9 mouse cellular contexts compared by ENCODE assay signal in the genomic region with DNA sequence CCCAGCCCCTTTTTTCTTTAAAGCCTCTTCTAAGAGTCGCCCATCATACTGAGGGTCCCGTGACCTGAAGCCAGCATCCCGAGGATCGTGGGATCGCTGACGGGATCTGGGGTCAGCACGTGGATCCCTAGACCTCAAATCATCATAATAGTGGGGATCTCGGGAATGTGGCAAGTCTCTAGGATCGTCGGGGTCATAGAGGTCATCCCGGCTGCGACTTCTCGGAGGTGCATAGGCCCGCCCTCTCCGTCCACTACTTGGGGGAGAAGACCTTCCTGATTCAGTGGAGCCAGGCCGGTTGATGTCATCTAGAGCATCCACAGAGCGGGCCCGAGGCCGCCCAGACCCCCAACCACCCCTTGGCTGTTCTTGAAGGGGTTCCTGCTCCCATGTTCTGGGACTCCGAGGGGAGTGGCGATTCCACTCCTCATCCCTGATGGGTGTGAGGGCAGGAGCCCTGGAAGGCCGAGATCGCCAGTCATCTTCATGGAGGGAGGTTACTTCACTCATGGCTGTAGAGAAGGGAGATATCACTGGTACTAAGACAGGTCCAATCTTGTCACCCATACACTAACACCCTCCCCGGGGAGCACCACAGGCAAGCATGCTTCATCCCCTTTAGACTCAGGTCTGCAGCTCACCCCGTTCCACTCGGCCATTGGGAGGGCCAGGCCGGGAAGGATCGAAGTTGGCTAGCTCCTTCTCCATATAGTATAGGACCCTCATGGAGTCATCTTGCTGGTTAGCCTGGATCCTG. TPM values are rescaled to one million over a fixed set of nuclear protein-coding genes. Genes with fewer than 3 reads are reported as not detected.
DNase-seq lines count a peak whose midpoint lies in the region; ATAC-seq and TF ChIP-seq lines count a peak whose summit lies in the region.
"Had no signal": no experiment of that assay in that cellular context is flagged by ENCODE, and none has a peak within 500 bp of the region (broad histone marks: within the 10 kb centered on the region; RNA-seq: fewer than 3 reads in every experiment).

No protein-coding gene starts in this region.

- peak overlapping the region; percentile 100 for H3K9ac ChIP-seq in hindbrain, embryonic 12.5 days

- DNase-seq in left cerebral cortex, adult 2 months (ENCODE audit: extremely low spot score in 1 of 2, low spot score in 2 of 2), result no peak
- no peak for DNase-seq in left cerebral cortex, postnatal 4 days
- peak; percentile 31 to 50 for DNase-seq in cerebellum, postnatal 14 days
- no peak for DNase-seq in urinary bladder, postnatal 10 days (ENCODE audit: low spot score)
- no peak for DNase-seq in spleen, postnatal 4 days (ENCODE audit: low spot score in 2 of 2)
- no peak for DNase-seq in spleen, postnatal 14 days (ENCODE audit: low spot score in 2 of 2)

- no peak for ATAC-seq in hindbrain, embryonic 12.5 days (ENCODE audit: low FRiP score)

- no peaks in the 10 kb centered on the region for H3K27me3 ChIP-seq in hindbrain, embryonic 12.5 days

- no peaks in the 10 kb centered on the region for H3K9me3 ChIP-seq in hindbrain, embryonic 12.5 days (replicated peaks)

- H3K36me3 ChIP-seq in hindbrain, embryonic 12.5 days, result peaks cover 25% of the 10 kb centered on the region
- H3K36me3 ChIP-seq in macrophage (ENCODE audit: inconsistent target), result peaks cover 8% of the 10 kb centered on the region; the same call in 1 of the 2 replicates

- TF ChIP-seq CTCF in left cerebral cortex, adult 2 months (IDR thresholded peaks at IDR 0.05), result no peak

- 71% methylated on average over 28 of the region's 28 CpGs for WGBS in hindbrain, embryonic 12.5 days
- WGBS in macrophage (ENCODE audit: missing documents), result 87% methylated on average over 28 of the region's 28 CpGs

- H3K79me2 ChIP-seq in macrophage (ENCODE audit: inconsistent target), result peaks cover 20% of the 10 kb centered on the region

- peak overlapping the region; percentile 92 for H3K4me2 ChIP-seq in hindbrain, embryonic 12.5 days (replicated peaks)

- H3K4me3 ChIP-seq in left cerebral cortex, adult 2 months, result peak overlapping the region; percentile 75
- H3K4me3 ChIP-seq in hindbrain, embryonic 12.5 days, result peak overlapping the region; percentile 100
- H3K4me3 ChIP-seq in macrophage (ENCODE audit: inconsistent target), result peak overlapping the region; percentile 61

- intact Hi-C loops in left cerebral cortex, adult 2 months (cut with DNase I), result loop anchor here (5.0 kb wide), 2 partner anchors 139 to 371 kb away; partner anchors contain the start of gene Kmt2b
- intact Hi-C loops in left cerebral cortex, postnatal 4 days (cut with DNase I), result no loop called here

- H3K4me1 ChIP-seq in hindbrain, embryonic 12.5 days, result peaks cover 23% of the 10 kb centered on the region

- H3K27ac ChIP-seq in left cerebral cortex, adult 2 months, result peak overlapping the region; percentile 100
- H3K27ac ChIP-seq in hindbrain, embryonic 12.5 days, result no peak overlapping the region
- peak overlapping the region; percentile 73 for H3K27ac ChIP-seq in macrophage

RNA-seq across cellular contexts. Expression of gene Usf2, which starts 1.7 kb away (rescaled TPM):
- 100 to 1,000 TPM; 131 to 134 TPM for total RNA-seq in left cerebral cortex, adult 2 months (2021)
- 100 to 1,000 TPM in 1 of 2 experiments, 10 to 100 TPM in 1; 92.8 to 105 TPM for total RNA-seq in left cerebral cortex, postnatal 4 days (2021)
- 29.7 and 32.7 TPM in 2 replicates for polyA plus RNA-seq in hindbrain, embryonic 12.5 days (2016; fragmentation: Nextera tagmentation; extraction: Ambion mirVana)
- 100 to 1,000 TPM in 2 of 26 experiments, 10 to 100 TPM in 23, 1 to 10 TPM in 1; 9.6 to 120 (median 58.3) TPM for total RNA-seq in macrophage (2018; cell fraction: chromatin; rRNA removed)
- total RNA-seq in macrophage (2018; cell fraction: cytosol; rRNA removed), result 100 to 1,000 TPM in 7 of 26 experiments, 10 to 100 TPM in 19; 58.2 to 140 (median 84.1) TPM
- total RNA-seq in macrophage (2018; cell fraction: nucleus; rRNA removed), result 10 to 100 TPM; 20.6 to 90.4 (median 46.9) TPM
- 95.7 to 263 TPM (median 152 TPM) in 3 replicates for polyA plus RNA-seq in macrophage (2018)

RNA-seq across cellular contexts. Expression of gene Hamp, which starts 14.5 kb away (rescaled TPM):
- not detected for total RNA-seq in left cerebral cortex, adult 2 months (2021)
- not detected for total RNA-seq in left cerebral cortex, postnatal 4 days (2021)
- not detected in 2 replicates for polyA plus RNA-seq in hindbrain, embryonic 12.5 days (2016; fragmentation: Nextera tagmentation; extraction: Ambion mirVana)
- total RNA-seq in macrophage (2018; cell fraction: chromatin; rRNA removed), result not detected
- 1 to 10 TPM in 1 of 26 experiments, under 1 TPM in 1, not detected in 24; 0.61 to 2.6 TPM for total RNA-seq in macrophage (2018; cell fraction: cytosol; rRNA removed)
- 1 to 10 TPM in 1 of 26 experiments, not detected in 25; 2.6 TPM for total RNA-seq in macrophage (2018; cell fraction: nucleus; rRNA removed)
- not detected in 3 replicates for polyA plus RNA-seq in macrophage (2018)
- polyA plus RNA-seq: brain, embryonic 14.5 days had no signal

RNA-seq across cellular contexts. Expression of gene Lsr, which starts 15.0 kb away (rescaled TPM):
- 10 to 100 TPM; 10.1 to 10.2 TPM for total RNA-seq in left cerebral cortex, adult 2 months (2021)
- 10 to 100 TPM; 12.5 to 12.8 TPM for total RNA-seq in left cerebral cortex, postnatal 4 days (2021)
- polyA plus RNA-seq in hindbrain, embryonic 12.5 days (2016; fragmentation: Nextera tagmentation; extraction: Ambion mirVana), result 16.6 and 20.2 TPM in 2 replicates
- total RNA-seq in macrophage (2018; cell fraction: chromatin; rRNA removed), result 1 to 10 TPM in 5 of 26 experiments, under 1 TPM in 15, not detected in 6; 0.33 to 1.3 (median 0.70) TPM
- total RNA-seq in macrophage (2018; cell fraction: cytosol; rRNA removed), result under 1 TPM; 0.19 to 0.68 (median 0.42) TPM
- total RNA-seq in macrophage (2018; cell fraction: nucleus; rRNA removed), result 1 to 10 TPM in 12 of 26 experiments, under 1 TPM in 14; 0.34 to 2.3 (median 0.92) TPM
- polyA plus RNA-seq in macrophage (2018), result 0.29 to 2.2 TPM (median 0.38 TPM) in 3 replicates

RNA-seq across cellular contexts. Expression of gene Fam187b, which starts 15.3 kb away (rescaled TPM):
- total RNA-seq in left cerebral cortex, adult 2 months (2021), result under 1 TPM; 0.23 to 0.38 TPM
- under 1 TPM in 1 of 2 experiments, not detected in 1; 0.42 TPM for total RNA-seq in left cerebral cortex, postnatal 4 days (2021)
- 0.89 and 1.4 TPM in 2 replicates for polyA plus RNA-seq in hindbrain, embryonic 12.5 days (2016; fragmentation: Nextera tagmentation; extraction: Ambion mirVana)
- total RNA-seq in macrophage (2018; cell fraction: chromatin; rRNA removed), result 1 to 10 TPM in 7 of 26 experiments, under 1 TPM in 7, not detected in 12; 0.47 to 2.1 (median 1.0) TPM
- total RNA-seq in macrophage (2018; cell fraction: cytosol; rRNA removed), result 1 to 10 TPM in 1 of 26 experiments, under 1 TPM in 17, not detected in 8; 0.10 to 1.0 (median 0.26) TPM
- 1 to 10 TPM in 5 of 26 experiments, under 1 TPM in 13, not detected in 8; 0.26 to 2.4 (median 0.68) TPM for total RNA-seq in macrophage (2018; cell fraction: nucleus; rRNA removed)
- polyA plus RNA-seq in macrophage (2018), result 0.21 to 0.26 TPM in 2 of 3 replicates, not detected in the other

RNA-seq across cellular contexts. Expression of gene Hamp2, which starts 33.8 kb away (rescaled TPM):
- total RNA-seq in left cerebral cortex, adult 2 months (2021), result not detected
- not detected for total RNA-seq in left cerebral cortex, postnatal 4 days (2021)
- polyA plus RNA-seq in hindbrain, embryonic 12.5 days (2016; fragmentation: Nextera tagmentation; extraction: Ambion mirVana), result not detected in 2 replicates
- total RNA-seq in macrophage (2018; cell fraction: chromatin; rRNA removed), result not detected
- not detected for total RNA-seq in macrophage (2018; cell fraction: cytosol; rRNA removed)
- total RNA-seq in macrophage (2018; cell fraction: nucleus; rRNA removed), result not detected
- polyA plus RNA-seq in macrophage (2018), result not detected in 3 replicates
- polyA plus RNA-seq: brain, embryonic 14.5 days had no signal

Comparison
In these comparisons a context has a peak if more than half of its experiments do, and no peak if none do; other contexts are left out.
1. DNase-seq: peak in cerebellum, postnatal 14 days (2 of 2); none in left cerebral cortex, adult 2 months (0 of 2), left cerebral cortex, postnatal 4 days (single experiment), urinary bladder, postnatal 10 days (single experiment), spleen, postnatal 4 days (0 of 2) and spleen, postnatal 14 days (0 of 2).
2. Peak in every context shown above with its lines, with median percentiles within 50 percentile points of each other: H3K4me3 ChIP-seq.